Mouse (Mus musculus) CH12.LX (cell line): ENCODE measurements around the gene Vps37b. TPM values are rescaled to one million over a fixed set of nuclear protein-coding genes. Genes with fewer than 3 reads are reported as not detected.

Experiments
- DNase-seq: peaks from one replicate; pipeline ENCODE4 v3.0.0-alpha.2; 2013; ENCODE audit errors: extremely low read depth
- H3K27ac ChIP-seq: 2 replicates; pipeline ENCODE4 v1.5.1; 2012; ENCODE audit warnings: low read depth, mild to moderate bottlenecking, control low read depth, moderate library complexity; ENCODE audit not compliant: insufficient read depth
- H3K27me3 ChIP-seq: replicated peaks from 2 replicates; pipeline ENCODE3; 2012; ENCODE audit warnings: inconsistent platforms
- H3K36me3 ChIP-seq, 2 experiments: replicated peaks in 1 of 2; 2 replicates each; pipeline versions ENCODE3 to v1.6.1; 2012; ENCODE audit warnings: inconsistent platforms in 1 of 2, low read length in 1 of 2, mild to moderate bottlenecking in 1 of 2, mixed read lengths in 1 of 2, moderate library complexity in 1 of 2; ENCODE audit not compliant: control insufficient read depth in 1 of 2, insufficient read depth in 1 of 2
- H3K4me1 ChIP-seq, 2 experiments: 2 replicates each; pipeline ENCODE4 v1.6.1; 2012; ENCODE audit warnings: inconsistent platforms in 1 of 2, moderate library complexity in 1 of 2; ENCODE audit not compliant: insufficient read depth in 2 of 2, control insufficient read depth in 1 of 2
- H3K4me2 ChIP-seq: 2 replicates; pipeline ENCODE4 v1.6.1; 2012; ENCODE audit warnings: low read depth, mild to moderate bottlenecking, control low read depth; ENCODE audit not compliant: poor library complexity, insufficient read depth, severe bottlenecking
- H3K4me3 ChIP-seq, 3 experiments: fragments of 150-350 bp in 1 of 3; sonication (generic) in 1 of 3; replicated peaks in 1 of 3; 2 replicates each; pipeline versions ENCODE3 to v1.5.1; 2011 to 2012; ENCODE audit warnings: low read depth in 2 of 3, low read length in 2 of 3, mild to moderate bottlenecking in 2 of 3, moderate library complexity in 2 of 3, control low read depth in 1 of 3, improper control_type of control experiment in 1 of 3, inconsistent platforms in 1 of 3, mixed read lengths in 1 of 3; ENCODE audit not compliant: poor library complexity in 1 of 3
- H3K79me2 ChIP-seq: replicated peaks from 2 replicates; pipeline ENCODE4 v1.6.1; 2012; ENCODE audit warnings: mild to moderate bottlenecking, moderate library complexity; ENCODE audit not compliant: control insufficient read depth, poor library complexity, insufficient read depth, severe bottlenecking; ENCODE audit errors: extremely low read depth
- H3K9ac ChIP-seq: 2 replicates; pipeline ENCODE4 v1.6.1; 2012; ENCODE audit warnings: low read depth, mild to moderate bottlenecking, control low read depth, moderate library complexity; ENCODE audit not compliant: insufficient read depth
- H3K9me3 ChIP-seq: replicated peaks from 2 replicates; pipeline ENCODE3; 2012; ENCODE audit warnings: low read length, inconsistent platforms, mixed read lengths
- CTCF ChIP-seq, 2 experiments: IDR thresholded peaks in 1 of 2; conservative IDR thresholded peaks in 1 of 2; 2 replicates each; pipeline ENCODE4 v1.5.1; 2011 to 2012; ENCODE audit warnings: low read depth in 2 of 2, low read length in 2 of 2, improper control_type of control experiment in 1 of 2, inconsistent platforms in 1 of 2, mild to moderate bottlenecking in 1 of 2, moderate library complexity in 1 of 2
- E2F4 ChIP-seq: IDR thresholded peaks from 2 replicates; pipeline ENCODE4 v1.6.1; 2011; ENCODE audit warnings: low read depth, low read length, improper control_type of control experiment; ENCODE audit not compliant: insufficient replicate concordance
- ELF1 ChIP-seq: IDR thresholded peaks from 2 replicates; pipeline ENCODE4 v1.6.1; 2014; ENCODE audit warnings: low read depth, mild to moderate bottlenecking, inconsistent platforms, low read length, improper control_type of control experiment
- EP300 ChIP-seq: IDR thresholded peaks from 2 replicates; pipeline ENCODE4 v1.6.1; 2011; ENCODE audit warnings: low read length, improper control_type of control experiment
- ETS1 ChIP-seq: conservative IDR thresholded peaks from 2 replicates; pipeline ENCODE4 v1.6.1; 2012; ENCODE audit warnings: low read depth, mild to moderate bottlenecking, inconsistent platforms, low read length, improper control_type of control experiment, moderate library complexity
- HCFC1 ChIP-seq: IDR thresholded peaks from 2 replicates; pipeline ENCODE4 v1.6.1; 2012; ENCODE audit warnings: low read depth, mild to moderate bottlenecking, inconsistent platforms, low read length, improper control_type of control experiment
- MAFK ChIP-seq: IDR thresholded peaks from 2 replicates; pipeline ENCODE4 v1.6.1; 2011; ENCODE audit warnings: low read length, improper control_type of control experiment; ENCODE audit not compliant: insufficient replicate concordance
- MAX ChIP-seq: IDR thresholded peaks from 2 replicates; pipeline ENCODE4 v1.6.1; 2011; ENCODE audit warnings: low read length, improper control_type of control experiment
- MXI1 ChIP-seq: IDR thresholded peaks from 2 replicates; pipeline ENCODE4 v1.6.1; 2011; ENCODE audit warnings: mild to moderate bottlenecking, low read depth, low read length, improper control_type of control experiment
- NRF1 ChIP-seq: IDR thresholded peaks from 2 replicates; pipeline ENCODE4 v1.6.1; 2014; ENCODE audit warnings: low read depth, mild to moderate bottlenecking, inconsistent platforms, low read length, improper control_type of control experiment, moderate library complexity
- POLR2AphosphoS2 ChIP-seq: IDR thresholded peaks from 2 replicates; pipeline ENCODE4 v1.6.1; 2011; ENCODE audit warnings: low read depth, low read length, improper control_type of control experiment
- RCOR1 ChIP-seq: conservative IDR thresholded peaks from 2 replicates; pipeline ENCODE4 v1.6.1; 2012; ENCODE audit warnings: low read depth, mild to moderate bottlenecking, inconsistent platforms, low read length, improper control_type of control experiment
- SIN3A ChIP-seq: IDR thresholded peaks from 2 replicates; pipeline ENCODE4 v1.6.1; 2012; ENCODE audit warnings: low read length, improper control_type of control experiment, inconsistent platforms
- TCF12 ChIP-seq: IDR thresholded peaks from 2 replicates; pipeline ENCODE4 v1.6.1; 2014; ENCODE audit warnings: low read depth, mild to moderate bottlenecking, inconsistent platforms, low read length, improper control_type of control experiment
- USF1 ChIP-seq: IDR thresholded peaks from 2 replicates; pipeline ENCODE4 v1.6.1; 2014; ENCODE audit warnings: low read depth, mild to moderate bottlenecking, inconsistent platforms, low read length, improper control_type of control experiment
- ZC3H11A ChIP-seq: IDR thresholded peaks from 2 replicates; pipeline ENCODE4 v1.6.1; 2012; ENCODE audit warnings: low read depth, mild to moderate bottlenecking, inconsistent platforms, low read length, improper control_type of control experiment
- ZNF384 ChIP-seq: IDR thresholded peaks from 2 replicates; pipeline ENCODE4 v1.6.1; 2012; ENCODE audit warnings: low read depth, low read length, improper control_type of control experiment, inconsistent platforms
- dilution Hi-C: fragments of 300-500 bp; cut with MboI; formaldehyde crosslinking; loops from 2 replicates; pipeline ENCODE4 v1.14.3; 2020; ENCODE audit warnings: low sequenced_read_pairs; ENCODE audit not compliant: extremely low pct_unique_long_range_greater_than_20kb, extremely low pct_ligation_motif_present
- in situ Hi-C: fragments of 300-500 bp; cut with MboI; formaldehyde crosslinking; loops from 3 replicates; pipeline ENCODE4 v1.14.3; 2019; ENCODE audit warnings: low sequenced_read_pairs, low pct_ligation_motif_present, low pct_unique_long_range_greater_than_20kb, mixed read lengths
- polyA plus RNA-seq: library from polyadenylated mRNA; unstranded; fragments of >175 nt; gene quantifications from 2 replicates; pipeline ENCODE4 v1.2.1, GENCODE M21; 2012; ENCODE audit warnings: low read depth; ENCODE audit not compliant: insufficient read length
- total RNA-seq, 2 experiments: library from RNA; depleted of rRNA; stranded (reverse); fragments of 300-350 nt in 1 of 2; fragments of >200 nt in 1 of 2; gene quantifications; 2 replicates each; pipeline ENCODE4 v1.2.3; 2012 to 2014

Vps37b gene
- total and polyA plus RNA-seq, 3 experiments = 8.7 to 23.5 (median 10.2) TPM

DNA sequence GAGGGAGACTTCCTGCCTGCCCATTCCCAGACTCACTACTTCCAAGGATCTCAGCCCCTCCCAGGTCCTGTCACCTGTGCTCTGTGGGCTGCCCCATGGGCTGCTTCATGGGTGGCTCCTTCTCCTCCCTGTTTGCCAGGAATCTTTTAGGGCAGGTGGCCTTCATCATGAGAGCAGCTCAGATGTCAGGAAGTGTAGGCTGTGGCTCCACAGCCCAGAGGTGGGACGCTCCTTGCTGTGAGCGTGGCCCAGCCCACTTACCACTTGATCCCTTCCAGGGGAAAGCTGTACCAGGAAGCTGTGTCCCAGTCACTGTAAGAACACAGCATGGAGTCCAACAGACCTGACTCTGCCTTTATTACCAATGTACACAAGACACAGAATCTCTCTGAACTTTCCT is 45.1 kb downstream of the Vps37b start:
- Histone ChIP-seq H3K4me1 (peaks cover 29 to 52% of the 10 kb centered on the region in 2 experiments), H3K27me3 (no peaks in the 10 kb centered on the region), H3K36me3 (peaks cover 48 to 81% of the 10 kb centered on the region in 2 experiments), H3K9me3 (no peaks in the 10 kb centered on the region), H3K4me2 (no peak overlapping the region), H3K9ac (no peak overlapping the region), H3K4me3 (no peak overlapping the region), H3K27ac (no peak overlapping the region), H3K79me2 (peaks cover 72% of the 10 kb centered on the region)
- no peak for TF ChIP-seq EP300
- TF ChIP-seq NRF1 = no peak
- no peak for TF ChIP-seq MAX
- no peak for TF ChIP-seq MXI1
- TF ChIP-seq RCOR1 = no peak
- no peak for TF ChIP-seq ETS1
- TF ChIP-seq USF1 = no peak
- no peak for TF ChIP-seq E2F4
- TF ChIP-seq HCFC1 = no peak
- no peak for TF ChIP-seq SIN3A
- dilution Hi-C loops = no loop called here
- no peak for DNase-seq
- in situ Hi-C loops = no loop called here

DNA sequence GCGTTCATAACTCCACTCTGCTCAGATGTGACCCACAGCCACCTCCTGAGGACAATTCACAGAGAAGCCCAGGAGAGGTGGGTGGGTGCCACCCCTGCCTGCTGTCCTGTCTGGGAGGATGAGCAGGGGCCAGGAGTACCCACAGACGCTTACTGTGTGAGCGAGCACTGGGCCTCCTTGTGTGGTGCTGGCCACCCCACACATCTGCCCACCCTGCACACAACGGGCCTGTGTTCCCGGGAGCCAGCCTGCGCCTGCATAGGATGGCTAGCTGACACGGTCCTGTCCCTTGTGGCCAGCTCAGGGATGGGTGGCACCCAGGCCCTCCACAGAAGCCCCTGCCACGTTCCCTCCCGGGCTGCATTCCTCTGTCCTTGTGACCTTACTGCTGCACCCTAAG is 46.6 kb downstream of the Vps37b start:
- no peak for DNase-seq
- no peaks in the 10 kb centered on the region for H3K27me3 ChIP-seq
- dilution Hi-C loops = no loop called here
- in situ Hi-C loops = no loop called here
- H3K36me3 ChIP-seq = peaks cover 34 to 69% of the 10 kb centered on the region in 2 experiments
- TF ChIP-seq HCFC1 (no peak), MAFK (no peak), CTCF (conservative IDR thresholded peaks at IDR 0.05 in 1 of 2, IDR thresholded peaks at IDR 0.05 in 1 of 2; ENCODE audit: low read depth in 2 of 2, low read length in 2 of 2) (no peak), ELF1 (no peak), EP300 (no peak), TCF12 (no peak), ZNF384 (no peak), USF1 (no peak), POLR2AphosphoS2 (no peak), ZC3H11A (no peak)
- H3K79me2 ChIP-seq = peaks cover 82% of the 10 kb centered on the region
- H3K4me3 ChIP-seq = no peak overlapping the region
- H3K9me3 ChIP-seq = no peaks in the 10 kb centered on the region
- peaks cover 37 to 58% of the 10 kb centered on the region in 2 experiments for H3K4me1 ChIP-seq
- H3K9ac ChIP-seq = no peak overlapping the region
- no peak overlapping the region for H3K27ac ChIP-seq
- no peak overlapping the region for H3K4me2 ChIP-seq
